Mouse (Mus musculus): Measurements from ENCODE around the gene Trmu.

GRCm38 (mm10) chr15:85928161-85928560 is 49.0 kb downstream of the Trmu start:
- TF ChIP-seq CEBPB (IDR thresholded peaks at IDR 0.05; ENCODE audit: low read depth) (no peak), CTCF (IDR thresholded peaks at IDR 0.05; ENCODE audit: control insufficient read depth, insufficient read depth, insufficient read length) (no peak), USF1 (IDR thresholded peaks at IDR 0.05; ENCODE audit: low read depth) (no peak), MAX (IDR thresholded peaks at IDR 0.05) (no peak), MYOD1 (IDR thresholded peaks at IDR 0.05; ENCODE audit: control insufficient read depth, insufficient read length, low read depth) (no peak)
